ENCODE assay signal across 8 mouse cellular contexts in the genomic region with DNA sequence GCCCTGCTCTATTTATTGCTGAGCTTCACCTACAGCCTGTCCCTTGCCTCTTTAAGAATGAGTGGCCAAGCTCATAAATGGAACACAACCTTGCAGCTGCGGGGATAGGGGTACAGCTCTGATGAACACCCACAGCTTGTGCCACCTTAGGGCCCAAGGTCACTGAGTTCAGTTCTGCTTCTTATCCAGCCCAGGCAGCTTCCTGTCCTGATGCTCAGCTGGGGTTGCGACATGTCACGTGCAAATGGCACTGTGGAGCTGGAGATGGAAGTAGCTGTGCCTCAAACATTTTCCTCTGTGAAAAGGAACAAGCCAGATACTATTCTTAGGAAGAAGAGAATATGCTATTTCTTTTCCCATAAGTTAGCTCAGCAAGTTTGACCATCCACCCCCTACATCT. TPM values are rescaled to one million over a fixed set of nuclear protein-coding genes. Genes with fewer than 3 reads are reported as not detected.
A peak's percentile ranks its signal among the peaks of the same experiment; 100 is the strongest.
DNase-seq lines count a peak whose midpoint lies in the region; ATAC-seq and TF ChIP-seq lines count a peak whose summit lies in the region.

No protein-coding gene starts in this region.

- peaks cover 47% of the 10 kb centered on the region for H3K4me1 ChIP-seq in lung, adult 2 months (ENCODE audit: control insufficient read depth, insufficient read depth, low read length)
- peaks cover 11% of the 10 kb centered on the region; the same call in 1 of the 2 replicates for H3K4me1 ChIP-seq in limb, embryonic 15.5 days
- peaks cover 3% of the 10 kb centered on the region; the same call in 1 of the 2 replicates for H3K4me1 ChIP-seq in small intestine, adult 2 months (ENCODE audit: control insufficient read depth, insufficient read depth, insufficient read length, low read length)

- H3K9ac ChIP-seq in limb, embryonic 15.5 days = no peak overlapping the region

- no peaks in the 10 kb centered on the region for H3K27me3 ChIP-seq in limb, embryonic 15.5 days
- no peaks in the 10 kb centered on the region for H3K27me3 ChIP-seq in small intestine, adult 2 months (ENCODE audit: control insufficient read depth, insufficient read depth, low read length)

- H3K4me2 ChIP-seq in limb, embryonic 15.5 days = no peak overlapping the region

- H3K4me3 ChIP-seq in lung, adult 2 months (replicated peaks; ENCODE audit: extremely low read depth, low read depth, low read length) = no peak overlapping the region
- no peak overlapping the region for H3K4me3 ChIP-seq in limb, embryonic 15.5 days
- no peak overlapping the region for H3K4me3 ChIP-seq in small intestine, adult 2 months (ENCODE audit: low read depth, low read length)

- peak overlapping the region; percentile 34; the same call in 1 of the 2 replicates for H3K27ac ChIP-seq in limb, embryonic 15.5 days
- 0 out of 2 replicates have a peak overlapping the region, but pooled peaks have one; percentile 8 for H3K27ac ChIP-seq in small intestine, adult 2 months (ENCODE audit: insufficient read depth, low read depth, low read length)

- DNase-seq in adrenal gland, adult 8-10 months = peak; percentile 40
- DNase-seq in adrenal gland, postnatal 10 days = no peak
- peak; percentile 49 to 68 for DNase-seq in lung, adult 18-20 months
- DNase-seq in lung, adult 2 months = no peak
- DNase-seq in embryo, embryonic 10 days (ENCODE audit: low spot score) = no peak
- DNase-seq in kidney, postnatal 4 days = no peak

- no peaks in the 10 kb centered on the region for H3K36me3 ChIP-seq in limb, embryonic 15.5 days
- peaks cover 32% of the 10 kb centered on the region for H3K36me3 ChIP-seq in small intestine, adult 2 months (ENCODE audit: control insufficient read depth, insufficient read depth, low read length)

- TF ChIP-seq POLR2A in lung, adult 2 months (IDR thresholded peaks at IDR 0.05; ENCODE audit: borderline replicate concordance, extremely low read depth, low read depth, low read length) = no peak
- no peak for TF ChIP-seq POLR2A in small intestine, adult 2 months (IDR thresholded peaks at IDR 0.05; ENCODE audit: low read depth, low read length)

- WGBS in lung, adult 2 months = 54% methylated on average over 3 of the region's 3 CpGs
- 76% methylated on average over 3 of the region's 3 CpGs for WGBS in limb, embryonic 15.5 days
- WGBS in small intestine, adult 2 months = 62% methylated on average over 3 of the region's 3 CpGs

- no peak for ATAC-seq in limb, embryonic 15.5 days (ENCODE audit: insufficient number of reproducible peaks, low FRiP score, low TSS enrichment, low read depth)

- no peaks in the 10 kb centered on the region for H3K9me3 ChIP-seq in limb, embryonic 15.5 days

- TF ChIP-seq CTCF in lung, adult 2 months (IDR thresholded peaks at IDR 0.05; ENCODE audit: insufficient read depth, low read length) = no peak
- no peak for TF ChIP-seq CTCF in small intestine, adult 2 months (IDR thresholded peaks at IDR 0.05; ENCODE audit: extremely low read depth, insufficient read length, insufficient replicate concordance, low read depth, low read length)

RNA-seq across cellular contexts. Expression of a gene that starts 54.5 kb away (rescaled TPM):
- total RNA-seq in adrenal gland, adult 8-10 months (2022) = 10 to 100 TPM; 44.4 to 84.5 (median 63.0) TPM
- 10 to 100 TPM; 38.0 to 39.6 TPM for total RNA-seq in adrenal gland, postnatal 10 days (2021)
- polyA plus RNA-seq in lung, adult 2 months (2012; rRNA removed) = 236 and 247 TPM in 2 replicates
- 60.6 and 97.0 TPM in 2 replicates for polyA plus RNA-seq in limb, embryonic 15.5 days (2015; fragmentation: Nextera tagmentation; extraction: Ambion mirVana)
- polyA plus RNA-seq in small intestine, adult 2 months (2012; rRNA removed) = 19.6 and 30.7 TPM in 2 replicates

Comparison
In these comparisons a context has a peak if more than half of its experiments do, and no peak if none do; other contexts are left out.
1. DNase-seq: peak in adrenal gland, adult 8-10 months (single experiment) and lung, adult 18-20 months (2 of 2); none in adrenal gland, postnatal 10 days (single experiment), lung, adult 2 months (single experiment), embryo, embryonic 10 days (single experiment) and kidney, postnatal 4 days (0 of 2).